Mouse (Mus musculus) heart, postnatal 0 days (tissue): Measurements from ENCODE around the gene Ambra1.

Experiments
- CTCF ChIP-seq: IDR thresholded peaks from 2 replicates; pipeline ENCODE4 v1.5.1; 2016; ENCODE audit warnings: antibody characterized with exemption, control low read depth, low read depth
- EP300 ChIP-seq: IDR thresholded peaks from 2 replicates; pipeline ENCODE4 v1.6.1; 2016; ENCODE audit warnings: antibody characterized with exemption, low read depth

GRCm38 (mm10) chr2:91856958-91857357 lies 127.0 kb downstream of the Ambra1 start:
- TF ChIP-seq EP300 (no peak), CTCF (no peak)
